Mouse (Mus musculus): ENCODE measurements around the gene Sco2. TPM values are rescaled to one million over a fixed set of nuclear protein-coding genes. Genes with fewer than 3 reads are reported as not detected.

Sco2 gene
- polyA plus RNA-seq, 1 experiment from 2014 or later = 3.4 TPM

- no peak overlapping the region for H3K9ac ChIP-seq (ENCODE audit: low read length)
- H3K4me3 ChIP-seq (ENCODE audit: low read length) = no peak overlapping the region
- no peaks in the 10 kb centered on the region for H3K9me3 ChIP-seq (ENCODE audit: control insufficient read depth, low read length)
- peaks cover 27% of the 10 kb centered on the region for H3K4me1 ChIP-seq (replicated peaks; ENCODE audit: control insufficient read depth, insufficient read depth, low read length)
- no peak for ATAC-seq (ENCODE audit: low read depth)
- H3K4me2 ChIP-seq (ENCODE audit: low read depth, low read length) = no peak overlapping the region
- H3K27me3 ChIP-seq (ENCODE audit: control insufficient read depth, insufficient read depth, low read depth, low read length) = peaks cover 41% of the 10 kb centered on the region
- WGBS = 66% methylated on average over 7 of the region's 7 CpGs
- peaks cover 13% of the 10 kb centered on the region for H3K36me3 ChIP-seq (ENCODE audit: control insufficient read depth, insufficient read depth, low read length)
- no peak overlapping the region for H3K27ac ChIP-seq (ENCODE audit: low read length)
Measured at GRCm38 (mm10) chr15:89376040-89376439, 2.4 kb upstream of the Sco2 start.

- Histone ChIP-seq H3K9ac (ENCODE audit: low read length) (no peak overlapping the region), H3K36me3 (ENCODE audit: control insufficient read depth, insufficient read depth, low read length) (peaks cover 21% of the 10 kb centered on the region), H3K27ac (ENCODE audit: low read length) (no peak overlapping the region), H3K27me3 (ENCODE audit: control insufficient read depth, insufficient read depth, low read depth, low read length) (peaks cover 37% of the 10 kb centered on the region), H3K4me3 (ENCODE audit: low read length) (no peak overlapping the region), H3K9me3 (ENCODE audit: control insufficient read depth, low read length) (no peaks in the 10 kb centered on the region), H3K4me1 (replicated peaks; ENCODE audit: control insufficient read depth, insufficient read depth, low read length) (peaks cover 27% of the 10 kb centered on the region), H3K4me2 (ENCODE audit: low read depth, low read length) (no peak overlapping the region)
- WGBS = 90% methylated on average over 17 of the region's 17 CpGs
- no peak for ATAC-seq (ENCODE audit: low read depth)
Measured at GRCm38 (mm10) chr15:89374801-89375534, 1.3 kb upstream of the Sco2 start.

- H3K9ac ChIP-seq (ENCODE audit: low read length) = peak overlapping the region; percentile 91
- H3K9me3 ChIP-seq (ENCODE audit: control insufficient read depth, low read length) = no peaks in the 10 kb centered on the region
- peak overlapping the region; percentile 94 for H3K4me2 ChIP-seq (ENCODE audit: low read depth, low read length)
- peak overlapping the region; percentile 97 for H3K27ac ChIP-seq (ENCODE audit: low read length)
- H3K27me3 ChIP-seq (ENCODE audit: control insufficient read depth, insufficient read depth, low read depth, low read length) = peaks cover 33% of the 10 kb centered on the region
- H3K36me3 ChIP-seq (ENCODE audit: control insufficient read depth, insufficient read depth, low read length) = peaks cover 28% of the 10 kb centered on the region
- H3K4me3 ChIP-seq (ENCODE audit: low read length) = peak overlapping the region; percentile 81
- whole genome bisulfite sequencing = 53% methylated on average over 9 of the region's 9 CpGs
- ATAC-seq (ENCODE audit: low read depth) = no peak
- peaks cover 25% of the 10 kb centered on the region for H3K4me1 ChIP-seq (replicated peaks; ENCODE audit: control insufficient read depth, insufficient read depth, low read length)
Measured at GRCm38 (mm10) chr15:89374340-89374739, 694 bp upstream of the Sco2 start.

- ATAC-seq (ENCODE audit: low read depth) = peak; percentile 90
- Histone ChIP-seq H3K27ac (ENCODE audit: low read length) (peak overlapping the region; percentile 97), H3K27me3 (ENCODE audit: control insufficient read depth, insufficient read depth, low read depth, low read length) (peaks cover 22% of the 10 kb centered on the region), H3K4me2 (ENCODE audit: low read depth, low read length) (peak overlapping the region; percentile 94), H3K9me3 (ENCODE audit: control insufficient read depth, low read length) (no peaks in the 10 kb centered on the region), H3K4me1 (replicated peaks; ENCODE audit: control insufficient read depth, insufficient read depth, low read length) (peaks cover 16% of the 10 kb centered on the region), H3K36me3 (ENCODE audit: control insufficient read depth, insufficient read depth, low read length) (peaks cover 36% of the 10 kb centered on the region), H3K9ac (ENCODE audit: low read length) (peak overlapping the region; percentile 91), H3K4me3 (ENCODE audit: low read length) (peak overlapping the region; percentile 81)
- WGBS = 1% methylated on average over 35 of the region's 35 CpGs
Measured at GRCm38 (mm10) chr15:89373027-89373761, 452 bp downstream of the Sco2 start.

- Histone ChIP-seq H3K9ac (ENCODE audit: low read length) (peak overlapping the region; percentile 91), H3K36me3 (ENCODE audit: control insufficient read depth, insufficient read depth, low read length) (peaks cover 42% of the 10 kb centered on the region)
Measured at GRCm38 (mm10) chr15:89372536-89372935, 1.1 kb downstream of the Sco2 start.

GRCm38 (mm10) chr15:89372068-89372467 is 1.6 kb downstream of the Sco2 start:
- H3K9ac ChIP-seq (ENCODE audit: low read length) = no peak overlapping the region
- no peak overlapping the region for H3K27ac ChIP-seq (ENCODE audit: low read length)
- whole genome bisulfite sequencing = 90% methylated on average over 13 of the region's 13 CpGs
- peaks cover 13% of the 10 kb centered on the region for H3K4me1 ChIP-seq (replicated peaks; ENCODE audit: control insufficient read depth, insufficient read depth, low read length)
- H3K4me2 ChIP-seq (ENCODE audit: low read depth, low read length) = no peak overlapping the region
- no peaks in the 10 kb centered on the region for H3K9me3 ChIP-seq (ENCODE audit: control insufficient read depth, low read length)
- peaks cover 11% of the 10 kb centered on the region for H3K27me3 ChIP-seq (ENCODE audit: control insufficient read depth, insufficient read depth, low read depth, low read length)
- peaks cover 46% of the 10 kb centered on the region for H3K36me3 ChIP-seq (ENCODE audit: control insufficient read depth, insufficient read depth, low read length)
- no peak for ATAC-seq (ENCODE audit: low read depth)
- no peak overlapping the region for H3K4me3 ChIP-seq (ENCODE audit: low read length)

More at GRCm38 (mm10) chr15:89372536-89372935, 1.1 kb downstream of the Sco2 start:
- H3K27me3 ChIP-seq (ENCODE audit: control insufficient read depth, insufficient read depth, low read depth, low read length) = peaks cover 15% of the 10 kb centered on the region
- H3K27ac ChIP-seq (ENCODE audit: low read length) = no peak overlapping the region
- H3K9me3 ChIP-seq (ENCODE audit: control insufficient read depth, low read length) = no peaks in the 10 kb centered on the region
- ATAC-seq (ENCODE audit: low read depth) = no peak
- H3K4me2 ChIP-seq (ENCODE audit: low read depth, low read length) = no peak overlapping the region
- H3K4me3 ChIP-seq (ENCODE audit: low read length) = peak overlapping the region; percentile 81
- H3K4me1 ChIP-seq (replicated peaks; ENCODE audit: control insufficient read depth, insufficient read depth, low read length) = peaks cover 15% of the 10 kb centered on the region
- 79% methylated on average over 7 of the region's 7 CpGs for whole genome bisulfite sequencing

GRCm38 (mm10) chr15:89365141-89365551 is 8.5 kb downstream of the Sco2 start:
- Histone ChIP-seq H3K4me1 (replicated peaks; ENCODE audit: control insufficient read depth, insufficient read depth, low read length) (no peaks in the 10 kb centered on the region), H3K36me3 (ENCODE audit: control insufficient read depth, insufficient read depth, low read length) (peaks cover 82% of the 10 kb centered on the region), H3K27me3 (ENCODE audit: control insufficient read depth, insufficient read depth, low read depth, low read length) (no peaks in the 10 kb centered on the region), H3K4me3 (ENCODE audit: low read length) (no peak overlapping the region), H3K9me3 (ENCODE audit: control insufficient read depth, low read length) (no peaks in the 10 kb centered on the region), H3K9ac (ENCODE audit: low read length) (no peak overlapping the region), H3K27ac (ENCODE audit: low read length) (no peak overlapping the region), H3K4me2 (ENCODE audit: low read depth, low read length) (no peak overlapping the region)
- ATAC-seq (ENCODE audit: low read depth) = no peak
- WGBS = 91% methylated on average over 4 of the region's 4 CpGs

- H3K4me1 ChIP-seq (replicated peaks; ENCODE audit: control insufficient read depth, insufficient read depth, low read length) = no peaks in the 10 kb centered on the region
- H3K4me3 ChIP-seq (ENCODE audit: low read length) = no peak overlapping the region
- no peak overlapping the region for H3K27ac ChIP-seq (ENCODE audit: low read length)
- H3K9me3 ChIP-seq (ENCODE audit: control insufficient read depth, low read length) = no peaks in the 10 kb centered on the region
- H3K9ac ChIP-seq (ENCODE audit: low read length) = no peak overlapping the region
- peaks cover 67% of the 10 kb centered on the region for H3K36me3 ChIP-seq (ENCODE audit: control insufficient read depth, insufficient read depth, low read length)
- H3K27me3 ChIP-seq (ENCODE audit: control insufficient read depth, insufficient read depth, low read depth, low read length) = no peaks in the 10 kb centered on the region
- ATAC-seq (ENCODE audit: low read depth) = peak; percentile 68
- WGBS = 70% methylated on average over 7 of the region's 7 CpGs
- H3K4me2 ChIP-seq (ENCODE audit: low read depth, low read length) = no peak overlapping the region
Measured at GRCm38 (mm10) chr15:89363051-89363450, 10.6 kb downstream of the Sco2 start.

GRCm38 (mm10) chr15:89358784-89359183 is 14.9 kb downstream of the Sco2 start:
- no peak overlapping the region for H3K27ac ChIP-seq (ENCODE audit: low read length)
- no peaks in the 10 kb centered on the region for H3K27me3 ChIP-seq (ENCODE audit: control insufficient read depth, insufficient read depth, low read depth, low read length)
- no peak overlapping the region for H3K4me2 ChIP-seq (ENCODE audit: low read depth, low read length)
- H3K4me1 ChIP-seq (replicated peaks; ENCODE audit: control insufficient read depth, insufficient read depth, low read length) = peaks cover 15% of the 10 kb centered on the region
- no peak overlapping the region for H3K9ac ChIP-seq (ENCODE audit: low read length)
- ATAC-seq (ENCODE audit: low read depth) = no peak
- H3K36me3 ChIP-seq (ENCODE audit: control insufficient read depth, insufficient read depth, low read length) = peaks cover 28% of the 10 kb centered on the region
- H3K9me3 ChIP-seq (ENCODE audit: control insufficient read depth, low read length) = no peaks in the 10 kb centered on the region
- H3K4me3 ChIP-seq (ENCODE audit: low read length) = no peak overlapping the region
- 62% methylated on average over 3 of the region's 3 CpGs for WGBS
